Comparison of ENCODE assay signal across 8 mouse cellular contexts in the genomic region with DNA sequence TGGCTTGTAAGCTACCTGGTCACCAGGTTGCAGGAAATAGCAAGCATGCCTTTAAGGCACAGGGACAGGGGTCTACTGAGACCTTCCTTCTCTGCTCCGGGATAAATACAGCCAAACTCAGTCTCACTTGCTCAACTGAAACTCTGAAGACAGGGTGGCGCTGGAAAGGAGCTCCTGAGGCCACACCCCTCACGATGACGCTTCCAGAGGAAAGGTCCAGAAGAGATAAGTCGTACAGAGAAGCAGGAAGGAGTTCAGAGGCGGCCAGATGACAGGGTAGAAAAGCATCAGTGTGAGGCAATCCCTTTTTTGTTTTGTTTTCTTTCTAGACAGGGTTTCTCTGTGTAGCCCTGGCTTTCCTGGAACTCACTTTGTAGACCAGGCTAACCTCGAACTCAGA. TPM values are rescaled to one million over a fixed set of nuclear protein-coding genes. Genes with fewer than 3 reads are reported as not detected.
DNase-seq lines count a peak whose midpoint lies in the region; ATAC-seq lines count a peak whose summit lies in the region.

No protein-coding gene starts in this region.

- DNase-seq in ovary, postnatal 36 days (ENCODE audit: low spot score), result peak; percentile 52
- DNase-seq in ovary, postnatal 10 days (ENCODE audit: low spot score), result no peak
- DNase-seq in kidney, postnatal 10 days, result peak; percentile 49
- no peak for DNase-seq in layer of hippocampus, postnatal 14 days (ENCODE audit: low spot score in 2 of 2)
- DNase-seq in cerebellum, adult 9-10 months, result no peak
- no peak for DNase-seq in cerebellum, adult 9-11 months

- ATAC-seq in erythroid progenitor cell, adult 5-6 weeks (replicated peaks; ENCODE audit: low FRiP score, poor library complexity, severe bottlenecking), result peak; percentile 77
- ATAC-seq in monocyte, adult 5-6 weeks (replicated peaks; ENCODE audit: insufficient number of reproducible peaks, low FRiP score, low TSS enrichment, poor library complexity, severe bottlenecking), result peak; percentile 86

RNA-seq across cellular contexts. Expression of a gene that starts 8.6 kb away (rescaled TPM):
- total RNA-seq in erythroid progenitor cell, adult 5-6 weeks (2015; ENCODE audit: low replicate concordance), result 149 and 161 TPM in 2 replicates
- 166 and 185 TPM in 2 replicates for total RNA-seq in erythroid progenitor cell, adult 5-6 weeks (2017; ENCODE audit: low replicate concordance)
- 128 to 170 TPM (median 152 TPM) in 3 replicates for total RNA-seq in monocyte, adult 5-6 weeks (2017)
- total RNA-seq in layer of hippocampus, postnatal 14 days (2021), result 1 to 10 TPM; 2.8 to 3.3 TPM

RNA-seq across cellular contexts. Expression of a gene that starts 35.5 kb away (rescaled TPM):
- 0.72 TPM in 1 of 2 replicates, not detected in the other for total RNA-seq in erythroid progenitor cell, adult 5-6 weeks (2015; ENCODE audit: low replicate concordance)
- total RNA-seq in erythroid progenitor cell, adult 5-6 weeks (2017; ENCODE audit: low replicate concordance), result not detected in 2 replicates
- total RNA-seq in monocyte, adult 5-6 weeks (2017), result not detected in 3 replicates
- total RNA-seq in layer of hippocampus, postnatal 14 days (2021), result 1 to 10 TPM; 8.8 to 9.8 TPM

RNA-seq across cellular contexts. Expression of a gene that starts 46.7 kb away (rescaled TPM):
- total RNA-seq in erythroid progenitor cell, adult 5-6 weeks (2015; ENCODE audit: low replicate concordance), result 1.1 and 2.5 TPM in 2 replicates
- total RNA-seq in erythroid progenitor cell, adult 5-6 weeks (2017; ENCODE audit: low replicate concordance), result 0.64 and 1.1 TPM in 2 replicates
- total RNA-seq in monocyte, adult 5-6 weeks (2017), result 0.68 to 1.5 TPM in 2 of 3 replicates, not detected in the other
- 1 to 10 TPM; 3.1 to 3.5 TPM for total RNA-seq in layer of hippocampus, postnatal 14 days (2021)

Comparison
In these comparisons a context has a peak if more than half of its experiments do, and no peak if none do; other contexts are left out.
1. DNase-seq: peak in ovary, postnatal 36 days (single experiment) and kidney, postnatal 10 days (single experiment); none in ovary, postnatal 10 days (single experiment), layer of hippocampus, postnatal 14 days (0 of 2), cerebellum, adult 9-10 months (single experiment) and cerebellum, adult 9-11 months (single experiment).
2. RNA of a gene that starts 8.6 kb away (total RNA-seq): 149 to 185 TPM in erythroid progenitor cell, adult 5-6 weeks and 128 to 170 TPM in monocyte, adult 5-6 weeks; 2.8 to 3.3 TPM in layer of hippocampus, postnatal 14 days; every median in the first group is over 10 times any median in the second.